Mouse (Mus musculus) thymus, postnatal 25 days (tissue): ENCODE data around the gene Gnpnat1.
"Not testable (repeated sequence)": the region's sequence is repeated elsewhere in the genome, so short reads cannot be mapped to it uniquely, and the experiment has no call there.

Experiments
- DNase-seq: peaks from one replicate; pipeline ENCODE4 v3.0.0; 2022

The Gnpnat1 gene

GRCm38 (mm10) chr14:45404813-45405212, at the start of gene Gnpnat1:
Gnpnat1 (minus strand) TSS chr14:45404913.
- not testable (repeated sequence) for DNase-seq

GRCm38 (mm10) chr14:45453538-45454233, 49.0 kb upstream of the Gnpnat1 start:
- no peak for DNase-seq

GRCm38 (mm10) chr14:45452861-45453512, 48.3 kb upstream of the Gnpnat1 start:
- DNase-seq, result no peak

GRCm38 (mm10) chr14:45452148-45452547, 47.4 kb upstream of the Gnpnat1 start:
- no peak for DNase-seq

- no peak for DNase-seq
Measured at GRCm38 (mm10) chr14:45451090-45451489, 46.4 kb upstream of the Gnpnat1 start.

- DNase-seq, result no peak
Measured at GRCm38 (mm10) chr14:45446777-45447176, 42.1 kb upstream of the Gnpnat1 start.

GRCm38 (mm10) chr14:45445445-45445844, 40.7 kb upstream of the Gnpnat1 start:
- no peak for DNase-seq

GRCm38 (mm10) chr14:45444870-45445269, 40.2 kb upstream of the Gnpnat1 start:
- DNase-seq, result no peak

- no peak for DNase-seq
Measured at GRCm38 (mm10) chr14:45442781-45443560, 38.3 kb upstream of the Gnpnat1 start.

GRCm38 (mm10) chr14:45441291-45441690, 36.6 kb upstream of the Gnpnat1 start:
- no peak for DNase-seq

GRCm38 (mm10) chr14:45439387-45439786, 34.7 kb upstream of the Gnpnat1 start:
- DNase-seq, result no peak

GRCm38 (mm10) chr14:45438931-45439275, 34.2 kb upstream of the Gnpnat1 start:
- DNase-seq, result no peak

- DNase-seq, result no peak
Measured at GRCm38 (mm10) chr14:45438250-45438930, 33.7 kb upstream of the Gnpnat1 start.

- DNase-seq, result no peak
Measured at GRCm38 (mm10) chr14:45434220-45434619, 29.5 kb upstream of the Gnpnat1 start.

GRCm38 (mm10) chr14:45432003-45432402, 27.3 kb upstream of the Gnpnat1 start:
- peak; percentile 17 for DNase-seq

GRCm38 (mm10) chr14:45430066-45430842, 25.5 kb upstream of the Gnpnat1 start:
- no peak for DNase-seq

GRCm38 (mm10) chr14:45423220-45423619, 18.5 kb upstream of the Gnpnat1 start:
- no peak for DNase-seq

GRCm38 (mm10) chr14:45422371-45422770, 17.7 kb upstream of the Gnpnat1 start:
- DNase-seq, result no peak

- DNase-seq, result no peak
Measured at GRCm38 (mm10) chr14:45419323-45419722, 14.6 kb upstream of the Gnpnat1 start.

- DNase-seq, result no peak
Measured at GRCm38 (mm10) chr14:45418553-45418952, 13.8 kb upstream of the Gnpnat1 start.

- DNase-seq, result no peak
Measured at GRCm38 (mm10) chr14:45416265-45416664, 11.6 kb upstream of the Gnpnat1 start.

GRCm38 (mm10) chr14:45403651-45404050, 1.1 kb downstream of the Gnpnat1 start:
- no peak for DNase-seq
